Mouse (Mus musculus): Measurements from ENCODE around the gene Lpar5.

Lpar5 gene

GRCm38 (mm10) chr6:125129710-125130402, 62.1 kb downstream of the Lpar5 start:
- no peak for DNase-seq

GRCm38 (mm10) chr6:125131302-125132156, 63.8 kb downstream of the Lpar5 start, which contains the start of gene Nop2:
Nop2 (plus strand) TSS chr6:125131909.
- DNase-seq, result peak; percentile 85

Data from layer of hippocampus, adult 9-11 months (tissue).